17 mouse cellular contexts compared by ENCODE assay signal in genomic region chr11:80949068-80949738, GRCm38 (mm10).
DNase-seq lines count a peak whose midpoint lies in the region; ATAC-seq and TF ChIP-seq lines count a peak whose summit lies in the region.
"Had no signal": no experiment of that assay in that cellular context is flagged by ENCODE, and none has a peak within 500 bp of the region (broad histone marks: within the 10 kb centered on the region; RNA-seq: fewer than 3 reads in every experiment).

No protein-coding gene starts in this region.

- TF ChIP-seq CTCF in Patski (IDR thresholded peaks at IDR 0.05): no peak

- no peaks in the 10 kb centered on the region for H3K27me3 ChIP-seq in kidney, embryonic 14.5 days (ENCODE audit: control insufficient read depth, insufficient read depth, low read length)
- peaks cover 4% of the 10 kb centered on the region for H3K27me3 ChIP-seq in Patski
- H3K27me3 ChIP-seq in embryonic facial prominence, embryonic 10.5 days (replicated peaks; ENCODE audit: low read depth, poor library complexity, severe bottlenecking): no peaks in the 10 kb centered on the region
- no peaks in the 10 kb centered on the region for H3K27me3 ChIP-seq in intestine, embryonic 15.5 days (replicated peaks)
- H3K27me3 ChIP-seq: forebrain, embryonic 13.5 days; hindbrain, embryonic 15.5 days; liver, embryonic 13.5 days had no signal

- H3K36me3 ChIP-seq in kidney, embryonic 14.5 days (ENCODE audit: control insufficient read depth, insufficient read depth, low read length): no peaks in the 10 kb centered on the region
- no peaks in the 10 kb centered on the region for H3K36me3 ChIP-seq in embryonic facial prominence, embryonic 10.5 days (replicated peaks)
- H3K36me3 ChIP-seq in intestine, embryonic 15.5 days: no peaks in the 10 kb centered on the region
- H3K36me3 ChIP-seq: hindbrain, embryonic 15.5 days; liver, embryonic 13.5 days had no signal

- CTCF ChIA-PET in Patski (lab: Charles Lee): interaction anchor here (0.7 kb wide), 1 partner anchor 290 kb away, joined by 3 read pairs; no protein-coding TSS in a partner anchor

- POLR2A ChIA-PET in Patski (lab: Charles Lee): interaction anchor here (0.6 kb wide), 1 partner anchor 68 kb away, joined by 7 read pairs; no protein-coding TSS in a partner anchor

- 80% methylated on average over 11 of the region's 11 CpGs for WGBS in kidney, embryonic 14.5 days
- 88% methylated on average over 11 of the region's 11 CpGs for WGBS in embryonic facial prominence, embryonic 10.5 days
- 66% methylated on average over 11 of the region's 11 CpGs for WGBS in intestine, embryonic 15.5 days

- H3K27ac ChIP-seq in kidney, embryonic 14.5 days (ENCODE audit: low read depth, low read length): no peak overlapping the region
- no peak overlapping the region for H3K27ac ChIP-seq in embryonic facial prominence, embryonic 10.5 days (replicated peaks)
- H3K27ac ChIP-seq in intestine, embryonic 15.5 days: no peak overlapping the region
- H3K27ac ChIP-seq: forebrain, embryonic 13.5 days; heart, adult 2 months; hindbrain, embryonic 15.5 days; liver, embryonic 13.5 days had no signal

- 0 out of 2 replicates have a peak, but pooled peaks cover 5% of the 10 kb centered on the region for H3K4me1 ChIP-seq in kidney, embryonic 14.5 days (ENCODE audit: control insufficient read depth, insufficient read depth, low read length)
- H3K4me1 ChIP-seq in embryonic facial prominence, embryonic 10.5 days: no peaks in the 10 kb centered on the region
- no peaks in the 10 kb centered on the region for H3K4me1 ChIP-seq in intestine, embryonic 15.5 days (replicated peaks)
- H3K4me1 ChIP-seq: forebrain, embryonic 13.5 days; liver, embryonic 13.5 days had no signal

- no peak overlapping the region for H3K4me2 ChIP-seq in kidney, embryonic 14.5 days (replicated peaks; ENCODE audit: low read depth, low read length)
- no peak overlapping the region for H3K4me2 ChIP-seq in intestine, embryonic 15.5 days (replicated peaks)
- H3K4me2 ChIP-seq: forebrain, embryonic 13.5 days; hindbrain, embryonic 15.5 days; liver, embryonic 13.5 days had no signal

- H3K9ac ChIP-seq in kidney, embryonic 14.5 days (ENCODE audit: low read depth, low read length): no peak overlapping the region
- no peak overlapping the region for H3K9ac ChIP-seq in intestine, embryonic 15.5 days
- H3K9ac ChIP-seq: forebrain, embryonic 13.5 days; hindbrain, embryonic 15.5 days; liver, embryonic 13.5 days had no signal

- in situ Hi-C loops in Patski (cut with MboI; ENCODE audit: low pct_unique_long_range_greater_than_20kb): no loop called here

- DNase-seq in kidney, adult 18-20 months: peak; percentile 6
- peak; percentile 60 for DNase-seq in Patski (ENCODE audit: low read depth, low spot score)
- DNase-seq in adrenal gland, postnatal 25 days: peak; percentile 7
- DNase-seq in lung, postnatal 25 days (ENCODE audit: low spot score): peak; percentile 15
- DNase-seq in embryonic facial prominence, embryonic 10.5 days (ENCODE audit: low spot score): no peak
- DNase-seq in embryo, embryonic 10 days (ENCODE audit: low spot score): no peak
- DNase-seq: cerebellum, adult 9-10 months; left cerebral cortex, postnatal 4 days; liver, embryonic 13.5 days; thymus, postnatal 14 days had no signal

- no peak overlapping the region for H3K4me3 ChIP-seq in kidney, embryonic 14.5 days (ENCODE audit: low read length)
- H3K4me3 ChIP-seq in embryonic facial prominence, embryonic 10.5 days: no peak overlapping the region
- H3K4me3 ChIP-seq in intestine, embryonic 15.5 days (replicated peaks): no peak overlapping the region
- H3K4me3 ChIP-seq: forebrain, embryonic 13.5 days; heart, adult 2 months; hindbrain, embryonic 15.5 days; liver, embryonic 13.5 days had no signal

- ATAC-seq in kidney, embryonic 14.5 days (ENCODE audit: low FRiP score, low TSS enrichment): no peak
- ATAC-seq in Patski: peak; percentile 85
- ATAC-seq in intestine, embryonic 15.5 days: no peak
- ATAC-seq: activated CD4-positive, CD25-positive, alpha-beta regulatory T cell, adult 4 months; forebrain, embryonic 13.5 days; midbrain, embryonic 16.5 days had no signal

- no peaks in the 10 kb centered on the region for H3K9me3 ChIP-seq in kidney, embryonic 14.5 days (ENCODE audit: control insufficient read depth, low read length)
- H3K9me3 ChIP-seq in embryonic facial prominence, embryonic 10.5 days: no peaks in the 10 kb centered on the region
- no peaks in the 10 kb centered on the region for H3K9me3 ChIP-seq in intestine, embryonic 15.5 days
- H3K9me3 ChIP-seq: forebrain, embryonic 13.5 days; hindbrain, embryonic 15.5 days; liver, embryonic 13.5 days had no signal

Comparison
In these comparisons a context has a peak if more than half of its experiments do, and no peak if none do; other contexts are left out.
1. DNase-seq: peak in kidney, adult 18-20 months (single experiment), Patski (single experiment), adrenal gland, postnatal 25 days (single experiment) and lung, postnatal 25 days (single experiment); none in embryonic facial prominence, embryonic 10.5 days (single experiment) and embryo, embryonic 10 days (single experiment).